Mouse (Mus musculus): Measurements from ENCODE around the gene Myh6. TPM values are rescaled to one million over a fixed set of nuclear protein-coding genes. Genes with fewer than 3 reads are reported as not detected.
A peak's percentile ranks its signal among the peaks of the same experiment; 100 is the strongest.

The Myh6 gene
- total RNA-seq, 2 experiments from 2014 or later = 3.1 to 4.9 TPM

GRCm38 (mm10) chr14:54894296-54895151 lies 72.2 kb downstream of the Myh6 start:
- DNase-seq (ENCODE audit: low spot score in 2 of 2) = no peak

DNA sequence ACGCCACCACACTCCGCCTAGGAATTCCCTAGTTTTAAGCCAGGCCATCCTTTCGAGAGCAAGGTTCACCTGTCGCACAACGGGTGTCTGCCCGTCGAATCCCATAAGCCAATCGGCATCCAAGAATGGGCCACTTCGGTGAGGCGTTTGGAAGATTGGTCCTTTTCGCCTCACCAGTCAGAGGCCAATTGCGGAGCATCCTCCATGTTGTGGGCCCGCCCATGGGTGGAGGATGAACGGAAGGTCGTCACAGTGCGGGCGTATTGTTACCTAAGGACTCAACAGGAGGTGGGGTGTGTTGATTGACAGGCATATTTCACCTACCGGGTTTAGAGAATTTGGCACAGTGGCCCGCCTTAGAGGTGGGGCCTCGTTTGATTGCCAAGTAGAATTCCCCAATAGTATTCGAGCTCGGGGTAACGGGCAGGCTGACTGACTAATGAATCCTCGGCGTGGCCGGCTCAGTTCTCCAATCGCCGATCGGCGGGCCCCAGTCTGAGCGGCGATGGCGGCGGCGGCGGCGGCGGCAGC lies 73.0 kb downstream of the Myh6 start:
- peak; percentile 97 to 98 for DNase-seq (ENCODE audit: low spot score in 2 of 2)

- no peak for DNase-seq (ENCODE audit: low spot score in 2 of 2)
These were observed 74.5 kb downstream of the Myh6 start, which contains the start of gene Pabpn1 for GRCm38 (mm10) chr14:54892200-54892599. Gene Pabpn1, plus strand, starts transcription at chr14:54892500.

Small RNAs within 50 kb of the gene (microRNA-seq; reads per million reads assigned to microRNA genes)
- gene Mir208a (1.6 to 6.5 reads per million in 2 experiments), gene Mir208b (0.67 to 2.4 reads per million in 2 experiments)

Other genes with a start within 250 kb of the Myh6 start
- gene Slc7a8, start 185.0 kb downstream of the Myh6 start, total RNA-seq (2021) = 10 to 100 TPM; 63.7 to 66.3 TPM
- gene Rnf212b, start 152.8 kb downstream of the Myh6 start, total RNA-seq (2021) = not detected
- gene Homez, start 96.0 kb downstream of the Myh6 start, total RNA-seq (2021) = 10 to 100 TPM; 16.6 to 16.8 TPM
- 10 to 100 TPM; 36.7 to 40.0 TPM for gene Ppp1r3e, start 89.4 kb downstream of the Myh6 start, total RNA-seq (2021)
- gene Bcl2l2, start 83.5 kb downstream of the Myh6 start, total RNA-seq (2021) = 10 to 100 TPM; 68.8 to 72.1 TPM
- 1 to 10 TPM in 1 of 2 experiments, not detected in 1; 9.9 TPM for gene Gm20521, start 83.5 kb downstream of the Myh6 start, total RNA-seq (2021)
- 100 to 1,000 TPM; 266 to 288 TPM for gene Pabpn1, start 74.4 kb downstream of the Myh6 start, total RNA-seq (2021)
- 100 to 1,000 TPM; 606 to 608 TPM for gene Slc22a17, start 53.8 kb downstream of the Myh6 start, total RNA-seq (2021)
- 10 to 100 TPM; 16.8 to 17.9 TPM for gene Efs, start 40.8 kb downstream of the Myh6 start, total RNA-seq (2021)
- not detected for gene Il25, start 34.2 kb downstream of the Myh6 start, total RNA-seq (2021)
- gene Cmtm5, start 30.7 kb downstream of the Myh6 start, total RNA-seq (2021) = 10 to 100 TPM; 33.5 to 37.0 TPM
- not detected for gene Gm17428, start 10.0 kb upstream of the Myh6 start, total RNA-seq (2021)
- gene Myh7, start 27.7 kb upstream of the Myh6 start, total RNA-seq (2021) = 1 to 10 TPM; 4.4 to 7.4 TPM
- gene Ngdn, start 48.5 kb upstream of the Myh6 start, total RNA-seq (2021) = 10 to 100 TPM; 30.0 to 39.1 TPM
- 10 to 100 TPM; 34.0 to 39.3 TPM for gene Zfhx2, start 125.4 kb upstream of the Myh6 start, total RNA-seq (2021)
- gene Thtpa, start 127.9 kb upstream of the Myh6 start, total RNA-seq (2021) = 10 to 100 TPM; 26.5 to 31.1 TPM
- 10 to 100 TPM; 19.2 to 20.6 TPM for gene Ap1g2, start 139.7 kb upstream of the Myh6 start, total RNA-seq (2021)
- 100 to 1,000 TPM; 410 to 431 TPM for gene Jph4, start 150.0 kb upstream of the Myh6 start, total RNA-seq (2021)

All from layer of hippocampus, postnatal 10 days (tissue).